ENCODE assay signal across 22 mouse cellular contexts in the genomic region with DNA sequence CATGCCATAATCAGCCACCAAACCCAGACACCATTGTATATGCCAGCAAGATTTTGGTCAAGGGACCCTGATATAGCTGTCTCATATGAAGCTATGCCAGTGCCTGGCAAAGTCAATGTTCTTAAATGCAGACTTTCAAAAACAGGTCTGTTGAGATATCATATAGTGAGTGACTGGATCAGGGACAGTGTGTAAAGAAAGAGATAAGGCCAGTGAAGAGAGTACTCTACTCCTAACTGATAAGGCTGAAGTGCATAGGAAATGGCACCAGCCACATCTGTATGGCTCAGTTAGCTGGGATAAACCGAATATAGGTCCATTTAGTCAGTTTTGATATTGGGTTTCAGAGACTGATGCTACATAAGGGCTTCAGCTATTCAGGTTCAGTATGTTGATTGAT. TPM values are rescaled to one million over a fixed set of nuclear protein-coding genes. Genes with fewer than 3 reads are reported as not detected.
DNase-seq lines count a peak whose midpoint lies in the region; ATAC-seq and TF ChIP-seq lines count a peak whose summit lies in the region.
"Had no signal": no experiment of that assay in that cellular context is flagged by ENCODE, and none has a peak within 500 bp of the region (broad histone marks: within the 10 kb centered on the region; RNA-seq: fewer than 3 reads in every experiment).

No protein-coding gene starts in this region.

- H3K27ac ChIP-seq in liver, embryonic 13.5 days, result no peak overlapping the region
- no peak overlapping the region for H3K27ac ChIP-seq in MEL (ENCODE audit: control insufficient read depth, low read depth, low read length)
- H3K27ac ChIP-seq in heart, embryonic 12.5 days (ENCODE audit: poor library complexity, severe bottlenecking), result no peak overlapping the region
- H3K27ac ChIP-seq in hindbrain, embryonic 12.5 days, result no peak overlapping the region
- H3K27ac ChIP-seq: embryonic facial prominence, embryonic 10.5 days; embryonic facial prominence, embryonic 12.5 days; forebrain, embryonic 12.5 days had no signal

- DNase-seq in liver, embryonic 13.5 days, result no peak
- DNase-seq in liver (no peak), MEL (ENCODE audit: low read depth, low spot score) (no peak)
- DNase-seq: adrenal gland, adult 8-10 months; adrenal gland, postnatal 14 days; adrenal gland, postnatal 36 days; cerebellum, adult 11-12 months; cerebellum, adult 2 months; cerebellum, adult 9-10 months; cerebellum, postnatal 10 days; cerebellum, postnatal 25 days had no signal

- no peaks in the 10 kb centered on the region for H3K36me3 ChIP-seq in liver, embryonic 13.5 days
- no peaks in the 10 kb centered on the region for H3K36me3 ChIP-seq in MEL (ENCODE audit: control insufficient read depth in 1 of 2, insufficient read depth in 2 of 2, low read length in 2 of 2)
- no peaks in the 10 kb centered on the region for H3K36me3 ChIP-seq in heart, embryonic 12.5 days
- no peaks in the 10 kb centered on the region for H3K36me3 ChIP-seq in hindbrain, embryonic 12.5 days
- H3K36me3 ChIP-seq: embryonic facial prominence, embryonic 10.5 days; embryonic facial prominence, embryonic 12.5 days; forebrain, embryonic 12.5 days had no signal

- no peak for TF ChIP-seq RAD21 in MEL (IDR thresholded peaks at IDR 0.05; ENCODE audit: low read depth, low read length)

- H3K4me2 ChIP-seq in liver, embryonic 13.5 days, result no peak overlapping the region
- no peak overlapping the region for H3K4me2 ChIP-seq in heart, embryonic 12.5 days
- H3K4me2 ChIP-seq in hindbrain, embryonic 12.5 days (replicated peaks), result no peak overlapping the region
- H3K4me2 ChIP-seq: embryonic facial prominence, embryonic 12.5 days; forebrain, embryonic 12.5 days had no signal

- no peak for TF ChIP-seq CTCF in MEL (IDR thresholded peaks at IDR 0.05 in 2 of 3, conservative IDR thresholded peaks at IDR 0.05 in 1 of 3; ENCODE audit: control insufficient read depth in 1 of 3, insufficient read depth in 1 of 3, low read depth in 2 of 3, low read length in 3 of 3, poor library complexity in 1 of 3, severe bottlenecking in 1 of 3)

- H3K79me2 ChIP-seq in MEL (ENCODE audit: control insufficient read depth, insufficient read depth, low read length, poor library complexity), result no peaks in the 10 kb centered on the region

- no peaks in the 10 kb centered on the region for H3K4me1 ChIP-seq in liver, embryonic 13.5 days (replicated peaks)
- H3K4me1 ChIP-seq in MEL (ENCODE audit: control insufficient read depth in 1 of 2, insufficient read depth in 2 of 2, low read length in 2 of 2), result no peaks in the 10 kb centered on the region
- H3K4me1 ChIP-seq in heart, embryonic 12.5 days (replicated peaks), result no peaks in the 10 kb centered on the region
- H3K4me1 ChIP-seq in hindbrain, embryonic 12.5 days, result no peaks in the 10 kb centered on the region
- H3K4me1 ChIP-seq: embryonic facial prominence, embryonic 10.5 days; embryonic facial prominence, embryonic 12.5 days; forebrain, embryonic 12.5 days had no signal

- TF ChIP-seq POLR2A in MEL (IDR thresholded peaks at IDR 0.05; ENCODE audit: control insufficient read depth in 1 of 2, insufficient read depth in 1 of 2, low read depth in 1 of 2, low read length in 2 of 2, poor library complexity in 1 of 2), result no peak

- no peak overlapping the region for H3K9ac ChIP-seq in liver, embryonic 13.5 days
- H3K9ac ChIP-seq in MEL (ENCODE audit: control insufficient read depth, low read depth, low read length, poor library complexity, severe bottlenecking), result no peak overlapping the region
- no peak overlapping the region for H3K9ac ChIP-seq in heart, embryonic 12.5 days
- H3K9ac ChIP-seq in hindbrain, embryonic 12.5 days, result no peak overlapping the region
- H3K9ac ChIP-seq: embryonic facial prominence, embryonic 12.5 days; forebrain, embryonic 12.5 days had no signal

- no peak overlapping the region for H3K4me3 ChIP-seq in liver, embryonic 13.5 days (replicated peaks)
- no peak overlapping the region for H3K4me3 ChIP-seq in MEL (ENCODE audit: control insufficient read depth in 1 of 2, insufficient read depth in 1 of 2, low read depth in 2 of 2, low read length in 2 of 2)
- H3K4me3 ChIP-seq in heart, embryonic 12.5 days, result no peak overlapping the region
- H3K4me3 ChIP-seq in hindbrain, embryonic 12.5 days, result no peak overlapping the region
- H3K4me3 ChIP-seq: embryonic facial prominence, embryonic 10.5 days; embryonic facial prominence, embryonic 12.5 days; forebrain, embryonic 12.5 days had no signal

- H3K9me3 ChIP-seq in liver, embryonic 13.5 days (replicated peaks), result no peaks in the 10 kb centered on the region
- no peaks in the 10 kb centered on the region for H3K9me3 ChIP-seq in MEL (replicated peaks; ENCODE audit: insufficient read depth, low read length)
- no peaks in the 10 kb centered on the region for H3K9me3 ChIP-seq in heart, embryonic 12.5 days (replicated peaks)
- no peaks in the 10 kb centered on the region for H3K9me3 ChIP-seq in hindbrain, embryonic 12.5 days (replicated peaks)
- H3K9me3 ChIP-seq: embryonic facial prominence, embryonic 10.5 days; embryonic facial prominence, embryonic 12.5 days; forebrain, embryonic 12.5 days had no signal

- TF ChIP-seq EP300 in MEL (IDR thresholded peaks at IDR 0.05; ENCODE audit: low read depth in 1 of 2, low read length in 2 of 2), result no peak; a peak in 1 of 4 replicates

- H3K27me3 ChIP-seq in liver, embryonic 13.5 days, result no peaks in the 10 kb centered on the region
- no peaks in the 10 kb centered on the region for H3K27me3 ChIP-seq in MEL (ENCODE audit: control insufficient read depth in 1 of 2, insufficient read depth in 2 of 2, low read length in 2 of 2)
- H3K27me3 ChIP-seq in heart, embryonic 12.5 days (replicated peaks), result no peaks in the 10 kb centered on the region
- no peaks in the 10 kb centered on the region for H3K27me3 ChIP-seq in hindbrain, embryonic 12.5 days
- H3K27me3 ChIP-seq: embryonic facial prominence, embryonic 12.5 days; forebrain, embryonic 12.5 days had no signal

- 0 out of 2 replicates have a peak, but pooled peaks have one; percentile 20 for ATAC-seq in liver, embryonic 13.5 days (ENCODE audit: low read depth)
- ATAC-seq in megakaryocyte progenitor cell, adult 5-6 weeks (replicated peaks; ENCODE audit: poor library complexity), result peak; percentile 57
- ATAC-seq in heart, embryonic 12.5 days (ENCODE audit: insufficient number of reproducible peaks, low FRiP score), result no peak
- no peak for ATAC-seq in hindbrain, embryonic 12.5 days (ENCODE audit: low FRiP score)
- ATAC-seq: activated CD4-positive, CD25-positive, alpha-beta regulatory T cell, adult 4 months; forebrain, embryonic 14.5 days; forebrain, embryonic 16.5 days; Patski had no signal

- WGBS in liver, embryonic 13.5 days (ENCODE audit: insufficient replicate concordance), result 12% methylated on average over 1 of the region's 1 CpGs
- WGBS in heart, embryonic 12.5 days, result 39% methylated on average over 1 of the region's 1 CpGs
- WGBS in hindbrain, embryonic 12.5 days, result 65% methylated on average over 1 of the region's 1 CpGs

TF ChIP-seq in MEL, 35 proteins besides CTCF, POLR2A, EP300 and RAD21:
- TF ChIP-seq NRF1 (IDR thresholded peaks at IDR 0.05; ENCODE audit: insufficient read depth, low read depth, low read length, poor library complexity, severe bottlenecking) (no peak), GATA1 (IDR thresholded peaks at IDR 0.05; ENCODE audit: low read depth, low read length) (peak; percentile 31; the same call in 1 of the 2 replicates), USF2 (IDR thresholded peaks at IDR 0.05; ENCODE audit: borderline replicate concordance in 1 of 2, insufficient read depth in 1 of 2, low read depth in 1 of 2, low read length in 2 of 2) (no peak)

RNA-seq across cellular contexts. Expression of gene 5430427O19Rik, which starts 31.0 kb away (rescaled TPM):
- 0.45 and 0.46 TPM in 2 replicates for polyA plus RNA-seq in liver, embryonic 13.5 days (2015; fragmentation: Nextera tagmentation; extraction: Ambion mirVana)
- total RNA-seq in MEL (2012; rRNA removed), result 1.2 and 1.3 TPM in 2 replicates
- 1 to 10 TPM in 1 of 2 experiments, not detected in 1; 1.7 TPM for polyA plus RNA-seq in MEL (2012; ENCODE audit: insufficient read depth in 1 of 2, insufficient read length in 2 of 2, low read depth in 1 of 2, low replicate concordance in 2 of 2, missing spikeins in 1 of 2)
- 10.1 and 13.4 TPM in 2 replicates for total RNA-seq in megakaryocyte progenitor cell, adult 5-6 weeks (2015)
- 12.3 and 14.0 TPM in 2 replicates for total RNA-seq in megakaryocyte progenitor cell, adult 5-6 weeks (2017)
- polyA plus RNA-seq in heart, embryonic 12.5 days (2016; fragmentation: Nextera tagmentation; extraction: Ambion mirVana), result 0.08 and 0.15 TPM in 2 replicates
- 0.12 TPM in 1 of 2 replicates, not detected in the other for polyA plus RNA-seq in hindbrain, embryonic 12.5 days (2016; fragmentation: Nextera tagmentation; extraction: Ambion mirVana)
- polyA plus RNA-seq: C2C12; embryonic facial prominence, embryonic 10.5 days; Patski had no signal

Comparison
In these comparisons a context has a peak if more than half of its experiments do, and no peak if none do; other contexts are left out.
1. ATAC-seq: peak in liver, embryonic 13.5 days (single experiment) and megakaryocyte progenitor cell, adult 5-6 weeks (single experiment); none in heart, embryonic 12.5 days (single experiment) and hindbrain, embryonic 12.5 days (single experiment).